Mouse (Mus musculus) c-Kit-positive CD71-positive TER-119-positive erythroid progenitor cells, embryonic 14.5 days (primary cell): Measurements from ENCODE around the gene Ptpru.
"Not testable (repeated sequence)": the region's sequence is repeated elsewhere in the genome, so short reads cannot be mapped to it uniquely, and the experiment has no call there.

Experiments used
- DNase-seq: peaks from one replicate; pipeline ENCODE4 v3.0.0-alpha.2; 2013; ENCODE audit warnings: low spot score

Gene Ptpru

DNA sequence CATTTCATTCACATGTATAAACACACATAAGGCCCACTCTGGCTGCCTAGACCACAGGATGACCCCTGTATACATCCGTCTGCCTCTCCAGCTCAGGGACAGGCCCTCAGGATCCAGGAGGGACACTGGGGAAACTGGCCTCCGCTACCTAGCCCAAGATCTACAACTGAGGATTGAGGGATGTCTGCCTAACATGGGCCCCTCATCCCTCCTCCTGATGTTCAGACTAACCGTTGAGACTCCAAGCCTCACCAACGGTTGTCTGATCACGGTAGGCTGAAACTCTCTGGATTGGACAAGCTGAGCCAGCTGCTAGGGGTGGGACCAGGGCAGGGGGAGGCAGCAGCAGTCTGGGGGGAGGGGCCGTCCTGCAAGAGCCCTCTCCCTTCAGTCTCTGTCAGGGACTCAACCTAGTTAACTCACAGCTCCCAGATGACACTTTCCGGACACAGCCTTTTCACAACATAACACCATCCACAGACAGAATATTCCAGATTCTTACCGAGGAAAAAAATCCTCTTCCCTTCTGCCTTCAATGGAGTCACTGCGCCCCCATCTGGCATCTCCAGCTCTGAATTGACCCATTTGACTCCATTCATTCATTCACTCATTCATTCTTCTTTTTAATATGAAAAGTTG is 4.0 kb downstream of the Ptpru start:
- no peak for DNase-seq

DNA sequence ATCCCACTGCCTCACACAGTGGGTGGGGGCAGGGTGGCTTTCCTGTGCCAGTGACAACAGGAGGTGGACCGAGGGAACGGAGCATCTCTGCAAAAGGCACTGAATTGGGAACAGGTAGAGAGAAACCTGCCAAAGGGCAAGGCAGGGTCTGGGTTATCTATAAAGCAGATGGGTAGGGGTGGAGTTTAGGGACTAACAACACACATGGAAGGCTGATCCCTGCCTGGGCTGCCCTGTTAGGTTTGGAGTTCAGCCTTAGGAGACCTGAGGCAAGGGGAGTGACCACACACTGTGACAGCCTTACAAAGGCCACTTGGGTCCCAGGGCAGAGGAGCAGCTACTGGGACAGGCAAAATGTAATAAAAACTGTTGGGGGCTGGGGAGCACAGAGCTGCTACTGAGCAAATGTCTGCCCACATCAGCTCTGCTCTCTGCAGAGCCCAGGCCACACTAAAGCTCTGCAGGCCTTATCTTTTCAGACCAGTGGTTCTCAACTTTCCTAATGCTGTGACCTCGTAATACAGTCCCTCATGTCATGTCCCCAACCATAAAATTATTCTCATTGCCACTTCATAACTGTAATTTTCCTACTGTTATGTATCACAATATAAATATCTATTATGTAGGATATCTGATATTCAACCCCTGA is 5.2 kb downstream of the Ptpru start:
- no peak for DNase-seq

DNA sequence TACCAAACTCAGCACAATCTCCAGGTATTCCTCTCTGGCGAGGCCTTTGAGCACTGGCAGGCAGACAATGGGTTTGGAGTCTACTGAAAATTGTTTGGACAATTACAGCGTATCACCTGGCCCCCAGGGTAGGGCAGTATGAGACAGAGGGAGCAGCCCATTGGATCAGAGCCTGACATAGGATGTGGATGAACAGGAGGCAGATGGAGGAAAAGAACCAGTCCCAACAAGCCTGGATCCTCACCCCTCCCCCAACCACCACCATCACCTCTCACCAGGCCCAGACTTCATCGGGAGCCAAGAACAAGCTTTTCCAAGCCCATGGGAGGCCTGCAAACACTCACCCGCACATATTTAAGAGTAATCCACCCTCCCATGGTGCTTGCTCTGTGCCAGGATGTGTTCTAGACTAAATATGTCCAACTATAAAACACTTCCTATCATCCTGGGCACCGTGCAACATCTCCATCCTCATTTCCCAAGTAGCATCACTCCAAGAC is 6.5 kb downstream of the Ptpru start:
- DNase-seq, result no peak

DNA sequence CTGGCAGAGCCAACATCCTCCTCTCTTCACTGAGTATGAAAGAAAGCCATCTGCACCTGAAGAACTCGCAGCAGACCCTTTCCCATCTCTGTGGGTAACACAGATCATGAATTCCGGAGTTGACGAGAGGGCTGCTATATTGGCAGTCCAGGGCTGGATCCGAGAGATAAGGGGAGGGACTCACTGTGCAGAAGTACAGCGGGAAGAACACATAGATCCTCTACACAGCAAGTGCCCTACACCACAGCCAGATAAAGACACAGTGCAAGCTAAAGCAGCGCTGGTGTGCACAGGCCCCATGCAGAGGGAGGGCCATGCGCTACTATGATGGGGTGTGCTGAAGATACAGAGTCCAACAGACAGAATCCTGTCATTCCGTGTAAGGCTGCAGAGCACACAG is 9.0 kb downstream of the Ptpru start:
- DNase-seq, result peak; percentile 64

DNA sequence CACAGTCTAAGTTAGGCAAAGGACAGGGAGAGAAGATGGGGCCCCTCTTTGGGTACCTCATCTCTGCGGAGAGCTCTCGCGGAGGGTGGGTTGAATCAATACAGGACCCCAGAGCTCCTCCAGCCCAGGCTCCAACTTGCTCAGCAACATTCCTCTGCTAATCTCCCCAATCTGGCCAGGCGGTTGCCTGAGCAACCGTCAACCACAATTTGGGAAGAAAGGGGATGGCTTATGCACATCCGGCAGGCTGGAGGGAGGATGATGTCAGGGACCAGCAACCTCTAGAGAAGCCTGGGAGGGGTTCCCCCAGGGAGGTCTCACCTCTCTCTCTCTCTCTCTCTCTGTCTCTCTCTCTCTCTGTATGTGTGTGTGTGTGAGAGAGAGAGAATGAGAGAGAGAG is 11.2 kb downstream of the Ptpru start:
- DNase-seq, result no peak

DNA sequence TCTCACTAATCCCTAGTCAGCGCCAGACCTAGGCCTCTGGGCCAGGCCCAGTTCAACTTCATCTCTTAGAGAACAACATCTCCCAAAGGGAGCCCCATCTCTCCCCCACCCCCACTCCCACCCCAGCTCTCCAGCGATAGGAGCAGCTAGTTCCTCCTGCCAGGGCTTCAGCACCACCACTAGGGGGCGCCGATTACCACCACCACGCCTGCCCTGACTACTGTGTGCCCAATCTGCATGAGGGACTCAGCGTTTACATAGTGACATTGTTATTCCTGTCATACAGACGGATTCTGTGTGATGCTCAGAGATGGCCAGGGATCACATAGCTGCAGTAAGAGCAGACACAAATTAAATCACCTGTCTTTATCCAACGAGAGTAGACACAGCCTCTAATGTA is 12.3 kb downstream of the Ptpru start:
- DNase-seq, result no peak

DNA sequence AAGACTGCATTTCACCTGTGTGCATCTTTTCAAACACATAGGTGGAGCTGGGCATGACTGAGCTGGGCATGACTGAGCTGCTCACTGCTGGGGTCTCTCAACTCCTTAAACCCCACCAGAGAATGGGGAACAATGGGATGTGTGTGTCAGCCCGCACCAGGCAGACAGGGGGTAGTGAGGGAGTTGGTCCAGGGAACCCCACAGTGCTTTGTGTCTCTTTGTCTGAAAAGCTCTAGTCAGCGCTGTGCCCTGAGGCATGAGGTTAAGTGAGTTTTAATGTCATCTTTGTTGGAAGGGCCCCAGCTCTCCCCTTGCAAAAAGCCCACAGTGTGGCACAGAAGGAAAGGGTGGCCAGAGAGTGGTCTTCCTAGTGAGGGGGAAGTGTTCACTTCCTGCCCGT is 13.1 kb downstream of the Ptpru start:
- no peak for DNase-seq

DNA sequence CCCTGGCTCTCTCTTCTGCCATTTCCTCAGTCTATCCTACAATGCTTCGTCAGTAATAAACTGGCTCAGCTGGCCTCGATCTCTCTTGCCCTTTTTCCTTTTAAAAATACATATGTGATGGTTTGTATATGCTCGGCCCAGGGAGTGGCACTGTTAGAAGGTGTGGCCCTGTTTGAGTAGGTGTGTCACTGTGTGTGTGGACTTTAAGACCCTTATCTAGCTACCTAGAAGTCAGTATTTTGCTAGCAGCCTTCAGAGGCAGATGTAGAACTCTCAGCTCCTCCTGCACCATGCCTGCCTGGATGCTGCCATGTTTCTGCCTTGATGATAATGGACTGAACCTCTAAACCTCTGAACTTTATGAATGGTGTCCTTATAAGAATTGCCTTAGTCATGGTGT is 15.5 kb downstream of the Ptpru start:
- DNase-seq, result no peak

DNA sequence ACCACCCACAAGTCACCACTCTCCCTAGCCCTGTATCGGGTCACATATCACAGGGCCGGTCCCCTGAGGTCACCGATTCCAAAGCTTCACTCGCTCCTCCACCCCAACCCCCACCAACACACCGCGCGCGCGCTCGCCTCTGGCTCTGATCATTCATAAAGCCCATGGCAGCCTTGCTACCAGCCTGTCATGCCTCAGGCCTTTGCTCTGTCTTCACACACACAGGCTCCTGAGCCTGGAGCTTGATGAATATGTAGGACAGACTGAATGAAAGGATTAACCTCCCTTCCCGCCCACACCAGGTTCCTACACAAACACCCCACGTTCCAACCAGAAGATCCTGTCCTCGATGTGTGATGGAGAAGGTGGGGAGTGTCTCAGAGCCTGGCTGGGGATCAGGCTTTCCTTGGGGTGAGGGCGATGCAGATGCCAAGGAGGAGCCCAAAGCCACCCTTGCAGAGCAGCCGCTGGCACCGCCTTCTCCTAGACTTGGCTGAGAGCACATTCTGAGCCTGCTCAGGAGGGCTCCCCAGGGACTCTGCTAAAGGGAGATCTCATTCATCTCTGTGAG is 16.8 kb downstream of the Ptpru start:
- no peak for DNase-seq

DNA sequence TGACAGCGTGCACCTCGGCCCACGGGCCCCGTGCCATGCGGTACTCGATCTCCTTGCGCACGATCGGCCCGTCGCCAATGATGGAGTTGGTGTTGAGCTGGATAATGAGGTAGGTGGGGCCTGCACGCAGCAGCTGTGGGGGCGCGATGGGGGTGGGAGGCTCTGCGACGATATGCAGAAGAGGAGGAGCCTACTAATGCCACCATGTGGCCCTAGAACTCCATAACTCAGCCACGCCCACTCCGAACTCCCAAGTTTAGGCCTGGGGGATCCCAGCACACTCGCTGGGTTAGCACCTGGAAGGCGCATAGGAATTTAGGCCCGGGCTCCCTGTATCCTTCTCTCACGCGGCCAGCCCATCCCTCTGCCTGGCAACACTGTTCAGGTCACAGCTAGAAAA is 19.2 kb downstream of the Ptpru start:
- DNase-seq, result no peak

DNA sequence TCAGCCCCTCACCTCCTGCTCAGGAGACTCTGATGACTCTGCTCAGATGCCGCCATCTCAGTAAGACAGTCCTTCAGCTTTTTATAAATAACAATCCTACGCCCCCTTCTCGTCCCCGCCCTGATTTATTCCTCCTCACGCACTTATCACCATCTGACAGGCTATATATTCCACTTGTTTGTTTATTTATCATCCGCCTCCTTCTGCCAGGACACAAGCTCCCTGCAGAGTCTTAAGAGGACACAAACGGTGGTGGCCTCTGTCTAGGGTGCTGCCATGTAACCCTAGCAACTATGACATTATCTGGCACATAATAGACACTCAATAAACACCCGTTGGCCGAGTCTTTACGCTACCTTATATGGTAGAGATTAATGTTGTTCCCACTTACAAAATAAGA is 22.3 kb downstream of the Ptpru start:
- DNase-seq, result no peak

DNA sequence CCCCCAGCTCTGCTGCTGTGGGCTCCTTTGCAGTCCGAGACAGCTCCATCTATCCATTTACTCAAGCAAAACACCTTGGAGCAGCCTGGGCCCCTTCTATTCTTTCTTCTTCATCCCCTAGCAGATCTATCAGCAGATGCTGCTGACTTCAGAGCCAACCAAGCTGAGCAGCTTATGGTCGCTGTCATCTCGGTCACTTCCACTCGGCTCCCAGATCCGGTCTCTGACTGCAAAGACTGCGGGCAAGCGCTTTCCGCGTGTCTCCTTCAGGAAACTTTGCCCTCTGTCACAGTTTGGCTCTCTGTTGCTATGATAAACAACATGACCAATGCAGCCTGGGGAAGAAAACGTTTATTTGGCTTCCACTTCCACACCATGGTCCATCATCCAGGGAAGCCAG is 23.2 kb downstream of the Ptpru start:
- DNase-seq, result no peak

DNA sequence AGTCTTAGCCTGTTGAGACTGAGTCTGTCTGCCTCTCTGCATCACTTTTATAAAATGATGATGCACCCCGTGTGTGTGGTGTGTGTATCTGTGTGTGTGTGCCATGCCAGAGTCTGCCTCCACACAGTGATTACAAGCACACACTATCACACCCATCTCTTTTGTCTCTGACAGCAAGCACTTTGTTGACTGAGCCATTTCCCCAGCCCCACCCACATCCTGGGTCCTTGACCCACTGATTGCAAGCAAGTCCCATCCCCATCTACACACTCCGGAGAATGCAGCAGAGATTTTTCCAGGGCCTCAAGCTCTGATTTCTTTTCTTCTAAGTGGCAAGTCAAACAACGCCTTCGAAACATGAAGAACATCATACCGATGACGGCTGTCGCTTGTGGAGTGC is 24.3 kb downstream of the Ptpru start:
- DNase-seq, result no peak

DNA sequence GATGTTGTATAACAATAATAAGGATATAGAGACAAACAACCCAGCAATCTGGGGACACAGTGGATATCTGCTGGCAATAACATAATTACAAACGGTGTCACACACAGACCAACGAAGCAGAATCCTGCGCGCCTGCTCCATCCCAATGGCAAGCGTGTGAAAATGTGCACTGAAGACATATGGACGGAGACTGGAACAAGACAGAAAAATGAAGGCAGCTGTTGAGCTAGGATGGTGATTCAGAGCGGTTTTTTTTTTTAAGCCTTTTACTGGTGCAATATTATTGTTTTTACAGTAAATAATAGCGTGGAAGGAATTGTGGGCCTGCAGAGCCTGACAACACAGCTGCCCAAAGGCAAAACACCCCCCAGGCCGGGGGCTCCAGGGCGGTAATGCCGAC is 25.6 kb downstream of the Ptpru start:
- DNase-seq, result no peak

DNA sequence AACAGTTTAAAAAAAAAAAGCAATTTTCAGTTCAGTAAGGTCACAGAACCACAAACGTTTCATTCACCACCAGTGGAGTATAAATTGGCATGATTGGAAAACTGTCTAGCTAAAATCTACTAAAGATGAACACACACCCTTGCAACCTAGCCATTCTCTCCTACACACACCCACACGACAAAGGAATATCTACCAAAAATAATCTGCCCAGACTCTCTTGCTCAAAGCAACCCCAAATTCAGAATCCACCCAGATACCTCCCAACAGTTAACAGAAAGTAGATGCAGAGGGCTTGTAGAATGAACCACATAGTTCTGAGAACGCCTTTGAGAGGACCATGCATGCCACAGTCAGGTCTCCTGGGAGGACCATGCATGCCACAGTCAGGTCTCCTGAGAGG is 32.8 kb downstream of the Ptpru start:
- no peak for DNase-seq

DNA sequence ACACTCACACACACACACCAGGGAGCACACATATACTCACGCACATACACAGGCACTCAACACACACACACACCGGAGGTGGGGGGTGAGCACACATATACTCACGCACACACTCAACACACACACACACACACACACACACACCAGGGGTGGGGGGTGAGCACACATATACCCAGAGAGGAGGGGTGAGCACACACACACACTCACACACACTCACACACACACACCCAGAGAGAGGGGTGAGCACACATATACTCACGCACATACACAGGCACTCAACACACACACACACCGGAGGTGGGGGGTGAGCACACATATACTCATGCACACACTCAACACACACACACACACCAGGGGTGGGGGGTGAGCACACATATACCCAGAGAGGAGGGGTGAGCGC is 33.4 kb downstream of the Ptpru start:
- not testable (repeated sequence) for DNase-seq

DNA sequence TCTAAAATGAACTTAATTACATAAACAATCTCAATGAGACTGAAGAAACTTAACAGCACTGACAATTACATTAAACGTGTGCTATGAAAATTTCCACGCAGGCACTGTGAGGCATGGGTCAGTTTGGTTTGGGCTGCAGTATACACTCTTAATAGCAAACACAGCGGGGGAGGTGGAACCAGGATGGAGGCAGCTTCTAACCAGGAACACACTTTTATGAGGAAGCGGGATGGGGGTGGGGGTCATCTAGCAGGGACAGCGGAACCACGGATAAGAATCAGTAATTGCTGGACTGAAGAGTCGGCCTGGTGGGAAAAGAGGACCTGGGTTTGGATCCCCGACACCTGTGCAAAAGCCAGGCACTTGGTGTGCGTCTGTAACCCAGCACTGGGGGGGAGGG is 34.2 kb downstream of the Ptpru start:
- DNase-seq, result no peak

DNA sequence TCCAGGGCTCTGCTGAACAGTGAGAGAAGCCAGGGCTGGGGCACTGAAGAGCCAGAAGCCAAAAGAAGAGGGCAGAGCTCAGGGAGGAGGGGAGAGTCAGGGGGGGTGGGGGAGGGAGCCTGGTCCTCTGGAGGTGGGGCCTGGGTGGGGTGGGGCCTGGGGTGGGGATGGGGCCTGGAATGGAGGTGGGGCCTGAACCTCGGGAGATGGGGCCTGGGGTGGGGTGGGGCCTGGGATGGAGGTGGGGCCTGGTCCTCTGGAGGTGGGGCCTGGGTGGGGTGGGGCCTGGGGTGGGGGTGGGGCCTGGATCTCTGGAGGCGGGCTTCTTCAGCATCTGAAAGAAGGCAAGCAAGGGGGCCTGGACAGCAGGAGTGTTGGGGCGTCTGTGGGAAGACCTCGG is 39.1 kb downstream of the Ptpru start:
- no peak for DNase-seq

DNA sequence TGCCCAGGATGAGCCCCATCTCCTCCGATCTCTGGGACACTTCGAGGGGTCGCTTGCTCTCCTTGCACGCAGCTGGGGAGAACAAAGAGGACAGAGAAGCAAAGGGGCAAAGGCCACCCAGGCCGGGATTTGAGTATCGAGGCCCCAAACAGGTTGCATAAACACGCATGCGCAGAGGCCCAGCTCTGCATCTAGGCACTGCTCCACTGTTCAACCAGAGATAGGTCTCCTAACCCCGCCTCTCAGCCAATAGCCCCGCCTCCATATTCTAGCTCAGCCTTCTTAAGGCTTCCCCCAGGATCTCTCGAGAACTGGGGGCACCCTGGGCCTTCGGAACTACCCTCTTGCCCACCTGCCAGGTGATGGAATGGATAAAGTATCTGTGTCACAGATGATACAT is 40.2 kb downstream of the Ptpru start:
- DNase-seq, result peak; percentile 16

DNA sequence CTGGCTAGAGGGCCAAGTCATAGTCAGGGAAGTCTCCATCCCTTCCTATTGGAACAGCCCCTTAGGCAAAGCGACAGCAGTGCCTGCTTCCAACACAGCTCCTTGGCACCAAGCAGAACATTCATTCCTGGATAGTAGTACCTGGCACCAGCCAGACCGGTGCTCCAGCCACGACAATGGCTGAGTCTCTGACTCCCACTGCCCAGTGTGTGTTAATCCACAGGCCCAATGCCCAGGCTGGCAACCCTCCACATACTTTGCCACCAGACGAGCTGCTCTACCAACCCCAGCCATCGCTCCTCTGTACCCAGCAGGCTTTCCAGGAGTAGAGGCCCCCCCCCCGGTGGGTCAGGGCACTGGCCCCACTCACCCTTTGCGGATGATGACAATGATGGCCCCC is 40.6 kb downstream of the Ptpru start:
- no peak for DNase-seq

DNA sequence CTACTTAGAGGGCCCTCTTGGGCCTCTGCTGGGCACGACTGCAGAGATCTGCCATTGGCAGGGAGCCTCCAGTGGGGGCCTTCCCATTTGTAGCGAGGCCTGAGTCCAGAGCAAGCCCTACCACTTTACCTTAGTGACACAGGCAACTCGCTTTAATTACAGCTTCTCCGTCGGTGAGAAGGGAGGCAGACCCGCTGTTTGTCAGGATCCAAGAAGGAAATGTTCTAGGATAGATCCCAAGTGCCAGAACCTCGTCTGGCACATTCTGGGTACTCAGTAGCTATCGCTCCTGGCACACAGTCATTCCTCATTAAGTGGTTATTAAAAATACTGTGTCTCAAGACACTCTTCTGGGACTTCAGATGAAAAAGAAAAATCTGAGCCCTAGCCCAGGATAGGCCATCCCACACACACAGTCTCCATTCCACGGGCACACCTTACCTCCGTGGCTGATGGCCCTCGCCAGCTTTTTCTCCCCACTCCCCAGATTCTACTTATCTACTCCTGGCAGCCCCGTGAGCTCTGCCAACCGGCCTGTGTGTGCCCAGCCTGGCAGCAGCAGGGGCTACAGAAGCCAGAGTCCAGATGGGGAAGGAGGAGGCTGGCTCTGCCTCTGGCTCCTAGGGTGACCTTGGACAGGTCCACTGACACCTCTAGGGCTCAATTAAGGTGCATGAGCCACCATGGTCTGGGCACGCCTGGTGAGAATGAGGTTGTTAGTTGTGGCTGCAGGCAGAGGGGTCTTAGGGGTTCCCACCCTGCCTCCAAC is 41.6 kb downstream of the Ptpru start:
- no peak for DNase-seq

DNA sequence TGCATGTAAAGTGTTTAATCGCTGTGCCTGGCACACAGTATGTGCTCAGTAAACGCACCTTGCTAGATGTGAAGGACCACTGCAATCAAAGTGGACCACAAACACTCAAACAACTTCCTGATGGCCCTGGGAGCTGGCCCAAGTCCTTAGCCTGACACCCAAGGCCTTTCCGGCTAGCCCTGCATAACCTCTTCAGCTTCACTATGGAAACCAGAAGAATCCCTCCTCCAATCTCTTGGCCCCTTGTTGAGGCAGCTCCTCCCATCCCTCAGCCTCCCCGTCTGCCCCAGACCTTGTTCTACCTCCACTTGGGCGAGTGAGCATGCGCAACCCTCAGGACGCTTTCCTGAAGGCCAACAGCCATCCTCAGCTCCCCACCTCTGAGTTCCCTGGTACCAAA is 51.3 kb downstream of the Ptpru start:
- no peak for DNase-seq

DNA sequence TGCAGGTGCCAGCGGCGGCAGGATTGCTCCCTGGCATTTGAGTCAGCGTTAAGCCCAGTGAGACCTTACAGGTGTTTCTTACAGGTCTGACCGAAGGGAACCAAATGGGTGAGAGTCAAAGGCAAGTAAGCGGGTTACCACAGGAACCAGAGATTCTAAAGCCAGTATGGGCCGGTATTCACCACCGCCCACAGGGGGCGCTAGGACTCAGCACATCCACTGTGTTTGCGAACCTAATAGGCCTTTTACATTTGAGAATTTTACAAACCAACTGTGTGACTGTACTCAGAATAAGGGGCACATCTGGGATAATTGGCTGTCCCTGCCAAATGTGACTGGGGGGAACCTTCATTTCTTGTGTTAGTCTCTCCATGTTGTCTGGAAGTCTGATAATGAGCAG is 54.1 kb downstream of the Ptpru start:
- DNase-seq, result peak; percentile 66
